Mouse (Mus musculus): ENCODE measurements around the gene Tgif1. TPM values are rescaled to one million over a fixed set of nuclear protein-coding genes. Genes with fewer than 3 reads are reported as not detected.

The Tgif1 gene
- polyA plus RNA-seq, 1 experiment from 2014 or later = 30.8 TPM

GRCm38 (mm10) chr17:70871676-70872075, 18.3 kb upstream of the Tgif1 start:
- Histone ChIP-seq H3K4me1 (replicated peaks; ENCODE audit: control insufficient read depth, insufficient read depth, low read length) (peaks cover 6% of the 10 kb centered on the region; the same call in 1 of the 2 replicates), H3K4me3 (ENCODE audit: low read depth, low read length) (no peak overlapping the region), H3K36me3 (ENCODE audit: control insufficient read depth, insufficient read depth, low read length) (no peaks in the 10 kb centered on the region), H3K4me2 (no peak overlapping the region), H3K27ac (ENCODE audit: low read depth, low read length) (no peak overlapping the region), H3K9ac (ENCODE audit: low read depth, low read length) (no peak overlapping the region), H3K27me3 (replicated peaks; ENCODE audit: control insufficient read depth, insufficient read depth, low read length) (no peaks in the 10 kb centered on the region), H3K9me3 (ENCODE audit: control insufficient read depth, low read length) (no peaks in the 10 kb centered on the region)
- DNase-seq (ENCODE audit: low spot score) = no peak
- WGBS = 57% methylated on average over 5 of the region's 5 CpGs
- ATAC-seq (replicated peaks; ENCODE audit: low FRiP score) = no peak

GRCm38 (mm10) chr17:70870581-70870980, 17.2 kb upstream of the Tgif1 start:
- Histone ChIP-seq H3K36me3 (ENCODE audit: control insufficient read depth, insufficient read depth, low read length) (no peaks in the 10 kb centered on the region), H3K4me2 (no peak overlapping the region), H3K27ac (ENCODE audit: low read depth, low read length) (no peak overlapping the region), H3K4me1 (replicated peaks; ENCODE audit: control insufficient read depth, insufficient read depth, low read length) (peaks cover 6% of the 10 kb centered on the region; the same call in 1 of the 2 replicates), H3K4me3 (ENCODE audit: low read depth, low read length) (no peak overlapping the region), H3K9me3 (ENCODE audit: control insufficient read depth, low read length) (no peaks in the 10 kb centered on the region), H3K9ac (ENCODE audit: low read depth, low read length) (no peak overlapping the region), H3K27me3 (replicated peaks; ENCODE audit: control insufficient read depth, insufficient read depth, low read length) (no peaks in the 10 kb centered on the region)
- 79% methylated on average over 4 of the region's 4 CpGs for WGBS
- DNase-seq (ENCODE audit: low spot score) (no peak), ATAC-seq (replicated peaks; ENCODE audit: low FRiP score) (no peak)

- Histone ChIP-seq H3K27ac (ENCODE audit: low read depth, low read length) (no peak overlapping the region), H3K4me2 (no peak overlapping the region), H3K4me3 (ENCODE audit: low read depth, low read length) (no peak overlapping the region), H3K4me1 (replicated peaks; ENCODE audit: control insufficient read depth, insufficient read depth, low read length) (peaks cover 6% of the 10 kb centered on the region; the same call in 1 of the 2 replicates), H3K9me3 (ENCODE audit: control insufficient read depth, low read length) (no peaks in the 10 kb centered on the region), H3K27me3 (replicated peaks; ENCODE audit: control insufficient read depth, insufficient read depth, low read length) (no peaks in the 10 kb centered on the region), H3K36me3 (ENCODE audit: control insufficient read depth, insufficient read depth, low read length) (no peaks in the 10 kb centered on the region), H3K9ac (ENCODE audit: low read depth, low read length) (no peak overlapping the region)
- WGBS = 76% methylated on average over 5 of the region's 5 CpGs
- ATAC-seq (replicated peaks; ENCODE audit: low FRiP score) (no peak), DNase-seq (ENCODE audit: low spot score) (no peak)
These were observed 15.4 kb upstream of the Tgif1 start for GRCm38 (mm10) chr17:70868577-70869229.

GRCm38 (mm10) chr17:70866538-70867114, 13.3 kb upstream of the Tgif1 start:
- Histone ChIP-seq H3K36me3 (ENCODE audit: control insufficient read depth, insufficient read depth, low read length) (no peaks in the 10 kb centered on the region), H3K27me3 (replicated peaks; ENCODE audit: control insufficient read depth, insufficient read depth, low read length) (no peaks in the 10 kb centered on the region), H3K9ac (ENCODE audit: low read depth, low read length) (no peak overlapping the region), H3K9me3 (ENCODE audit: control insufficient read depth, low read length) (no peaks in the 10 kb centered on the region), H3K27ac (ENCODE audit: low read depth, low read length) (no peak overlapping the region), H3K4me3 (ENCODE audit: low read depth, low read length) (no peak overlapping the region), H3K4me2 (no peak overlapping the region), H3K4me1 (replicated peaks; ENCODE audit: control insufficient read depth, insufficient read depth, low read length) (no peaks in the 10 kb centered on the region)
- ATAC-seq (replicated peaks; ENCODE audit: low FRiP score) (no peak), DNase-seq (ENCODE audit: low spot score) (no peak)
- 86% methylated on average over 6 of the region's 6 CpGs for WGBS

- Histone ChIP-seq H3K9me3 (ENCODE audit: control insufficient read depth, low read length) (no peaks in the 10 kb centered on the region), H3K9ac (ENCODE audit: low read depth, low read length) (no peak overlapping the region), H3K4me1 (replicated peaks; ENCODE audit: control insufficient read depth, insufficient read depth, low read length) (no peaks in the 10 kb centered on the region), H3K4me3 (ENCODE audit: low read depth, low read length) (no peak overlapping the region), H3K36me3 (ENCODE audit: control insufficient read depth, insufficient read depth, low read length) (no peaks in the 10 kb centered on the region), H3K27me3 (replicated peaks; ENCODE audit: control insufficient read depth, insufficient read depth, low read length) (no peaks in the 10 kb centered on the region), H3K27ac (ENCODE audit: low read depth, low read length) (no peak overlapping the region), H3K4me2 (no peak overlapping the region)
- no peak for DNase-seq (ENCODE audit: low spot score)
- 87% methylated on average over 5 of the region's 5 CpGs for WGBS
- ATAC-seq (replicated peaks; ENCODE audit: low FRiP score) = no peak
These were observed 12.7 kb upstream of the Tgif1 start for GRCm38 (mm10) chr17:70866029-70866428.

- no peak for ATAC-seq (replicated peaks; ENCODE audit: low FRiP score)
These were observed 11.8 kb upstream of the Tgif1 start for GRCm38 (mm10) chr17:70865060-70865604.

GRCm38 (mm10) chr17:70864645-70865044, 11.3 kb upstream of the Tgif1 start:
- no peak overlapping the region for H3K4me2 ChIP-seq
- no peak overlapping the region for H3K9ac ChIP-seq (ENCODE audit: low read depth, low read length)
- DNase-seq (ENCODE audit: low spot score) (no peak), ATAC-seq (replicated peaks; ENCODE audit: low FRiP score) (no peak)
- no peaks in the 10 kb centered on the region for H3K4me1 ChIP-seq (replicated peaks; ENCODE audit: control insufficient read depth, insufficient read depth, low read length)
- no peaks in the 10 kb centered on the region for H3K36me3 ChIP-seq (ENCODE audit: control insufficient read depth, insufficient read depth, low read length)
- WGBS = 72% methylated on average over 3 of the region's 3 CpGs
- H3K9me3 ChIP-seq (ENCODE audit: control insufficient read depth, low read length) = no peaks in the 10 kb centered on the region
- no peak overlapping the region for H3K27ac ChIP-seq (ENCODE audit: low read depth, low read length)
- no peaks in the 10 kb centered on the region for H3K27me3 ChIP-seq (replicated peaks; ENCODE audit: control insufficient read depth, insufficient read depth, low read length)
- no peak overlapping the region for H3K4me3 ChIP-seq (ENCODE audit: low read depth, low read length)

More at GRCm38 (mm10) chr17:70865060-70865604, 11.8 kb upstream of the Tgif1 start:
- no peaks in the 10 kb centered on the region for H3K36me3 ChIP-seq (ENCODE audit: control insufficient read depth, insufficient read depth, low read length)
- H3K9me3 ChIP-seq (ENCODE audit: control insufficient read depth, low read length) = no peaks in the 10 kb centered on the region
- no peak for DNase-seq (ENCODE audit: low spot score)
- no peaks in the 10 kb centered on the region for H3K4me1 ChIP-seq (replicated peaks; ENCODE audit: control insufficient read depth, insufficient read depth, low read length)
- no peak overlapping the region for H3K4me3 ChIP-seq (ENCODE audit: low read depth, low read length)
- H3K27ac ChIP-seq (ENCODE audit: low read depth, low read length) = no peak overlapping the region
- no peak overlapping the region for H3K9ac ChIP-seq (ENCODE audit: low read depth, low read length)
- no peak overlapping the region for H3K4me2 ChIP-seq
- WGBS = 68% methylated on average over 10 of the region's 10 CpGs
- H3K27me3 ChIP-seq (replicated peaks; ENCODE audit: control insufficient read depth, insufficient read depth, low read length) = no peaks in the 10 kb centered on the region

GRCm38 (mm10) chr17:70864117-70864516, 10.8 kb upstream of the Tgif1 start:
- Histone ChIP-seq H3K27me3 (replicated peaks; ENCODE audit: control insufficient read depth, insufficient read depth, low read length) (no peaks in the 10 kb centered on the region), H3K27ac (ENCODE audit: low read depth, low read length) (no peak overlapping the region), H3K4me1 (replicated peaks; ENCODE audit: control insufficient read depth, insufficient read depth, low read length) (no peaks in the 10 kb centered on the region), H3K9me3 (ENCODE audit: control insufficient read depth, low read length) (no peaks in the 10 kb centered on the region), H3K9ac (ENCODE audit: low read depth, low read length) (no peak overlapping the region), H3K4me2 (no peak overlapping the region), H3K36me3 (ENCODE audit: control insufficient read depth, insufficient read depth, low read length) (no peaks in the 10 kb centered on the region), H3K4me3 (ENCODE audit: low read depth, low read length) (no peak overlapping the region)
- 87% methylated on average over 8 of the region's 8 CpGs for WGBS
- no peak for DNase-seq (ENCODE audit: low spot score)
- no peak for ATAC-seq (replicated peaks; ENCODE audit: low FRiP score)

- H3K4me2 ChIP-seq = no peak overlapping the region
- H3K4me1 ChIP-seq (replicated peaks; ENCODE audit: control insufficient read depth, insufficient read depth, low read length) = no peaks in the 10 kb centered on the region
- DNase-seq (ENCODE audit: low spot score) = no peak
- no peak overlapping the region for H3K27ac ChIP-seq (ENCODE audit: low read depth, low read length)
- no peak for ATAC-seq (replicated peaks; ENCODE audit: low FRiP score)
- H3K27me3 ChIP-seq (replicated peaks; ENCODE audit: control insufficient read depth, insufficient read depth, low read length) = no peaks in the 10 kb centered on the region
- no peak overlapping the region for H3K4me3 ChIP-seq (ENCODE audit: low read depth, low read length)
- H3K9me3 ChIP-seq (ENCODE audit: control insufficient read depth, low read length) = no peaks in the 10 kb centered on the region
- H3K9ac ChIP-seq (ENCODE audit: low read depth, low read length) = no peak overlapping the region
- WGBS = 79% methylated on average over 4 of the region's 4 CpGs
- H3K36me3 ChIP-seq (ENCODE audit: control insufficient read depth, insufficient read depth, low read length) = no peaks in the 10 kb centered on the region
These were observed 5.5 kb upstream of the Tgif1 start for GRCm38 (mm10) chr17:70858814-70859213.
